Mouse (Mus musculus): Measurements from ENCODE around the gene Mtch1. TPM values are rescaled to one million over a fixed set of nuclear protein-coding genes. Genes with fewer than 3 reads are reported as not detected.
A peak's percentile ranks its signal among the peaks of the same experiment; 100 is the strongest.

Mtch1 gene
- 129 and 138 TPM in 2 replicates for polyA plus RNA-seq (2012; ENCODE audit: insufficient read depth, insufficient read length, missing spikeins)

GRCm38 (mm10) chr17:29347645-29348256, at the start of gene Mtch1:
TSS of gene Mtch1 (minus strand) at chr17:29347934.
- Histone ChIP-seq H3K4me3 (ENCODE audit: insufficient read depth, low read length) (peak within 1 kb of the TSS; percentile 100), H3K4me1 (ENCODE audit: control insufficient read depth, insufficient read depth, low read length) (peaks cover 13% of the 10 kb centered on the region), H3K27ac (ENCODE audit: insufficient read depth, low read depth, low read length) (peak within 1 kb of the TSS; percentile 37; the same call in 1 of the 2 replicates)
- TF ChIP-seq POLR2A (IDR thresholded peaks at IDR 0.05; ENCODE audit: borderline replicate concordance, low read depth, low read length) (no peak), CTCF (IDR thresholded peaks at IDR 0.05; ENCODE audit: low read depth, low read length) (no peak)

GRCm38 (mm10) chr17:29396821-29397242, 49.1 kb upstream of the Mtch1 start:
- H3K27ac ChIP-seq (ENCODE audit: insufficient read depth, low read depth, low read length), result peak overlapping the region; percentile 88; the same call in 1 of the 2 replicates

GRCm38 (mm10) chr17:29396056-29396799, 48.5 kb upstream of the Mtch1 start:
- Histone ChIP-seq H3K4me1 (ENCODE audit: control insufficient read depth, insufficient read depth, low read length) (peaks cover 62% of the 10 kb centered on the region), H3K4me3 (ENCODE audit: insufficient read depth, low read length) (no peak overlapping the region), H3K27ac (ENCODE audit: insufficient read depth, low read depth, low read length) (peak overlapping the region; percentile 88)
- TF ChIP-seq POLR2A (IDR thresholded peaks at IDR 0.05; ENCODE audit: borderline replicate concordance, low read depth, low read length) (no peak), CTCF (IDR thresholded peaks at IDR 0.05; ENCODE audit: low read depth, low read length) (no peak)

More at GRCm38 (mm10) chr17:29396821-29397242, 49.1 kb upstream of the Mtch1 start:
- no peak for TF ChIP-seq POLR2A (IDR thresholded peaks at IDR 0.05; ENCODE audit: borderline replicate concordance, low read depth, low read length)
- TF ChIP-seq CTCF (IDR thresholded peaks at IDR 0.05; ENCODE audit: low read depth, low read length), result peak; percentile 83
- H3K4me3 ChIP-seq (ENCODE audit: insufficient read depth, low read length), result no peak overlapping the region
- peaks cover 62% of the 10 kb centered on the region for H3K4me1 ChIP-seq (ENCODE audit: control insufficient read depth, insufficient read depth, low read length)

DNA sequence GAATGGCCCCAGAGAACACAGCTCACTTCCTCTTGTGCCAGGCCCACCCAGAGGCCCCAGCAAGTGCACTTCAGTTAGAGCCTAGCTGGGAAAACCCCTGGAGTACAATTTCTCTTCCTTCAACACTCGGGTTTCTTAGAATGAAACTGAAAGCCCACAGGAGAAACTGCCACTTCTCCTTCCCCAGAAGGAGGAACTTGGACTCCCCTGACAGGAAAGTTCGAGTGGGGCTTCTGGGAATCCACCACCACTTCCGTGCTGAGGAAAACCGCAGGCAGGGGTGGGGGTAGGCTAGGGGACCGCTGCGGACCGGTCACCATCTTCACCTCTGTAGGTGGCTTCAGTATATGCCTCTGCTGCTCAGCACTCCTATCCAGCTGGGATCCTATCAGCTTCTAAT, 47.6 kb upstream of the Mtch1 start:
- no peak for TF ChIP-seq POLR2A (IDR thresholded peaks at IDR 0.05; ENCODE audit: borderline replicate concordance, low read depth, low read length)
- TF ChIP-seq CTCF (IDR thresholded peaks at IDR 0.05; ENCODE audit: low read depth, low read length), result no peak
- Histone ChIP-seq H3K27ac (ENCODE audit: insufficient read depth, low read depth, low read length) (peak overlapping the region; percentile 98), H3K4me3 (ENCODE audit: insufficient read depth, low read length) (peak overlapping the region; percentile 50), H3K4me1 (ENCODE audit: control insufficient read depth, insufficient read depth, low read length) (peaks cover 62% of the 10 kb centered on the region)

DNA sequence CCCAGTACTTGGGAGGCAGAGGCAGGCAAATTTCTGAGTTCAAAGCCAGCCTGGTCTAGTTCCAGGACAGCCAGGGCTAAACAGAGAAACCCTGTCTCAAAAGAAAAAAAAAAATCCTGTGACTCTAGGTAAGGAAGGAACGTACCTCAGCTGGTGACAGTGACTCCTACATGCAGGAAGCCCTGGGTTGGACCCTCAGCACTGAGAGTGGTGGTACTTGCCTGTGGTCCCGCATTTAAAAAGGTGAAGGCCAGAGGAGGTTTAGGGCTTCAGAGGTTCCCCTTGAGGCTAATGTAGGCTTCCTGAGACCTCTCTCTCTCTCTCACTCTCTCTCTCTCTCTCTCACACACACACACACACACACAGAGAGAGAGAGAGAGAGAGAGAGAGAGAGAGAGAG, 47.0 kb upstream of the Mtch1 start:
- Histone ChIP-seq H3K27ac (ENCODE audit: insufficient read depth, low read depth, low read length) (peak overlapping the region; percentile 98), H3K4me3 (ENCODE audit: insufficient read depth, low read length) (peak overlapping the region; percentile 10), H3K4me1 (ENCODE audit: control insufficient read depth, insufficient read depth, low read length) (peaks cover 62% of the 10 kb centered on the region)

- peak overlapping the region; percentile 98 for H3K27ac ChIP-seq (ENCODE audit: insufficient read depth, low read depth, low read length)
- H3K4me3 ChIP-seq (ENCODE audit: insufficient read depth, low read length), result no peak overlapping the region
- H3K4me1 ChIP-seq (ENCODE audit: control insufficient read depth, insufficient read depth, low read length), result peaks cover 59% of the 10 kb centered on the region
- TF ChIP-seq POLR2A (IDR thresholded peaks at IDR 0.05; ENCODE audit: borderline replicate concordance, low read depth, low read length) (no peak), CTCF (IDR thresholded peaks at IDR 0.05; ENCODE audit: low read depth, low read length) (no peak)
Observed at GRCm38 (mm10) chr17:29394106-29394760, 46.5 kb upstream of the Mtch1 start.

DNA sequence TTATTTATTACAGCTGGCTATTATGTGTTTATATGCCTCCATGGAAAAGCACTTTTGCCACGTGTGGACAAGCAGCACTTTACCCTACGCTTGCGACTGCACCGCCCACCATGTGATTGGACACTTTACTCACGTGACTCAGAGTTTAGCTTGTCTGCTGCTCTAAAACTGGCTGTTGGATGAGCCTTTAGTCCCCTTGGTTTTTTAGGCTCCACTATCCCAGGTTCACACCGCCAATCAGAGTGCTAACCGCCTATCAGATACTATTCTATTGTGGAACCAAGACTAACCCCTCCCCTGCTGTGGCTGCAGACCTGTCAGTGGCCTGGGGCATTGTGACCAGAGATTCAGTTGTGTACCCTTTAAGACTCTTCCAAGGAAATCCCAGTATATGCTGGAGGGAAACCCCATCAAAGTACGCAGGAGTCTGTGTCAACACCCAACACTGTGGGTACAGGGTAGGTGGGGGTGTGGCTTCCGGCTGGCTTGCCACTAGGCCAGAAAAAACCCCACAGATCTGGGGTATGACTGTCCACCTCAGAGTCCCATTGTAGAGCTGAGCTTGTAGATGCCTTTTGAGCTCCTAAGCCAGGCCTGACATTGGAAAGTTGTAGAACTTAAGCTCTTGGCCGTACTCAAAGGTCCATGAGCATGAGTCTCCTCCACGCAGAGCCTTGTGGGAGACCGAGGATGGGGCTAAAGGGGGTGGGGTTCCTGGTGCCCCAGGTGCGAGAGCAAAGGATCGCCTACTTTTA, 45.8 kb upstream of the Mtch1 start:
- no peak for TF ChIP-seq POLR2A (IDR thresholded peaks at IDR 0.05; ENCODE audit: borderline replicate concordance, low read depth, low read length)
- TF ChIP-seq CTCF (IDR thresholded peaks at IDR 0.05; ENCODE audit: low read depth, low read length), result no peak
- H3K4me1 ChIP-seq (ENCODE audit: control insufficient read depth, insufficient read depth, low read length), result peaks cover 52% of the 10 kb centered on the region
- H3K4me3 ChIP-seq (ENCODE audit: insufficient read depth, low read length), result no peak overlapping the region
- H3K27ac ChIP-seq (ENCODE audit: insufficient read depth, low read depth, low read length), result peak overlapping the region; percentile 98

GRCm38 (mm10) chr17:29391280-29391679, 43.5 kb upstream of the Mtch1 start:
- peaks cover 34% of the 10 kb centered on the region for H3K4me1 ChIP-seq (ENCODE audit: control insufficient read depth, insufficient read depth, low read length)
- TF ChIP-seq CTCF (IDR thresholded peaks at IDR 0.05; ENCODE audit: low read depth, low read length), result no peak
- no peak for TF ChIP-seq POLR2A (IDR thresholded peaks at IDR 0.05; ENCODE audit: borderline replicate concordance, low read depth, low read length)

DNA sequence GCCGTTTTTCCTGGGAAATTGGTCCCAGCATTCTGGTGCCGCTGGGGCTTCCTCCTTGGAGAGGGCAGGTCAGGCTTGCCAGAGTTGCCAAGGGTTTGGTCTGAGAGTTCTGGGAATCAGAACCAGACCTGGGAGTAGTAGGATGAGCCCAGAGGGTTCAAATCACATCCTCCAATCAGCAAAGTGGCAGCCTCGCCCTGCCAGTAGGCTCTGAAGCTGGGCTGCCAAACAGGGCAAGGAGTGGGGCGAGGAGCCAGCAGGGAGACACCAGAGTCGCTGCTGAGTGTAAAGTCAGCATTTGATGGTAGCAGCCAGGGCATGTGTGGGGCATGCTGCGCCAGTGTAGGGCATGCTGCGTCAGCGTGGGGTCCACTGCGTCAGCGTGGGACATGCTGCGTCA, 41.2 kb upstream of the Mtch1 start:
- Histone ChIP-seq H3K4me1 (ENCODE audit: control insufficient read depth, insufficient read depth, low read length) (peaks cover 25% of the 10 kb centered on the region), H3K4me3 (ENCODE audit: insufficient read depth, low read length) (no peak overlapping the region), H3K27ac (ENCODE audit: insufficient read depth, low read depth, low read length) (no peak overlapping the region)
- TF ChIP-seq POLR2A (IDR thresholded peaks at IDR 0.05; ENCODE audit: borderline replicate concordance, low read depth, low read length) (no peak), CTCF (IDR thresholded peaks at IDR 0.05; ENCODE audit: low read depth, low read length) (no peak)

More at GRCm38 (mm10) chr17:29391280-29391679, 43.5 kb upstream of the Mtch1 start:
- no peak overlapping the region for H3K27ac ChIP-seq (ENCODE audit: insufficient read depth, low read depth, low read length)
- H3K4me3 ChIP-seq (ENCODE audit: insufficient read depth, low read length), result no peak overlapping the region
